Mouse (Mus musculus) liver, adult 2 months (tissue): Measurements from ENCODE around the gene Lrch1. TPM values are rescaled to one million over a fixed set of nuclear protein-coding genes. Genes with fewer than 3 reads are reported as not detected.

Experiments used
- DNase-seq: peaks from one replicate; pipeline ENCODE4 v3.0.0-alpha.2; 2011; ENCODE audit warnings: low read depth, low spot score; ENCODE audit errors: extremely low read depth
- H3K27ac ChIP-seq: fragments of 200-500 bp; replicated peaks from 2 replicates; pipeline ENCODE4 v1.5.1; 2012; ENCODE audit warnings: low read depth, mild to moderate bottlenecking, control low read depth, inconsistent platforms, low read length; ENCODE audit not compliant: insufficient read depth
- H3K27me3 ChIP-seq: fragments of 200-500 bp; 2 replicates; pipeline ENCODE4 v1.6.1; 2012; ENCODE audit warnings: mild to moderate bottlenecking, moderate library complexity, low read length, inconsistent platforms; ENCODE audit not compliant: control insufficient read depth, insufficient read depth
- H3K36me3 ChIP-seq: fragments of 200-500 bp; 2 replicates; pipeline ENCODE4 v1.6.1; 2012; ENCODE audit warnings: low read length, inconsistent platforms; ENCODE audit not compliant: control insufficient read depth, insufficient read depth
- H3K4me1 ChIP-seq: fragments of 200-500 bp; 2 replicates; pipeline ENCODE4 v1.6.1; 2011; ENCODE audit warnings: low read length; ENCODE audit not compliant: control insufficient read depth, insufficient read depth
- H3K4me3 ChIP-seq: fragments of 200-500 bp; 2 replicates; pipeline ENCODE4 v1.5.1; 2011; ENCODE audit warnings: low read depth, mild to moderate bottlenecking, control low read depth, low read length, moderate library complexity; ENCODE audit not compliant: insufficient read depth
- H3K79me2 ChIP-seq: fragments of 200-500 bp; 2 replicates; pipeline ENCODE4 v1.6.1; 2012; ENCODE audit warnings: inconsistent platforms, mild to moderate bottlenecking, low read length, moderate library complexity; ENCODE audit not compliant: control insufficient read depth, insufficient read depth
- H3K9ac ChIP-seq: fragments of 200-500 bp; 2 replicates; pipeline ENCODE4 v1.6.1; 2012; ENCODE audit warnings: low read depth, mild to moderate bottlenecking, control low read depth, inconsistent platforms, low read length
- CTCF ChIP-seq: fragments of 200-500 bp; IDR thresholded peaks from 2 replicates; pipeline ENCODE4 v1.5.1; 2011; ENCODE audit warnings: low read depth, low read length, control low read depth
- POLR2A ChIP-seq: fragments of 200-500 bp; IDR thresholded peaks from 2 replicates; pipeline ENCODE4 v1.6.1; 2011; ENCODE audit warnings: low read length, control low read depth; ENCODE audit not compliant: insufficient read depth; ENCODE audit errors: extremely low read depth
- WGBS: fragments of 180-500 bp; shearing (Covaris S2); methylation state at CpG from one replicate; pipeline ENCODE4 v1.1.7; 2018; 5-methylcytosine and 5-hydroxymethylcytosine counted together
- polyA plus RNA-seq: library from polyadenylated mRNA; depleted of rRNA; stranded (reverse); fragments of >200 nt; gene quantifications from 2 replicates; pipeline ENCODE4 v1.2.3, GENCODE M21; 2012
- total RNA-seq: library from RNA; depleted of rRNA; stranded (reverse); fragments of >200 nt; gene quantifications from 2 replicates; pipeline ENCODE4 v1.2.3, GENCODE M21; 2014

The Lrch1 gene
- total and polyA plus RNA-seq, 2 experiments = 2.7 to 6.5 TPM

- no peak for DNase-seq
- Histone ChIP-seq H3K4me3 (no peak overlapping the region), H3K36me3 (peaks cover 35% of the 10 kb centered on the region; the same call in 1 of the 2 replicates), H3K27me3 (no peaks in the 10 kb centered on the region), H3K4me1 (no peaks in the 10 kb centered on the region), H3K9ac (no peak overlapping the region), H3K79me2 (no peaks in the 10 kb centered on the region), H3K27ac (no peak overlapping the region)
- TF ChIP-seq CTCF (no peak), POLR2A (no peak)
- 91% methylated on average over 11 of the region's 11 CpGs for WGBS
These were observed 136.1 kb downstream of the Lrch1 start for GRCm38 (mm10) chr14:74811617-74812016.

- Histone ChIP-seq H3K9ac (no peak overlapping the region), H3K27me3 (no peaks in the 10 kb centered on the region), H3K36me3 (peaks cover 50% of the 10 kb centered on the region), H3K4me3 (no peak overlapping the region), H3K79me2 (no peaks in the 10 kb centered on the region), H3K4me1 (no peaks in the 10 kb centered on the region), H3K27ac (no peak overlapping the region)
- no peak for DNase-seq
- 74% methylated on average over 1 of the region's 1 CpGs for WGBS
- TF ChIP-seq CTCF (no peak), POLR2A (no peak)
These were observed 145.7 kb downstream of the Lrch1 start for GRCm38 (mm10) chr14:74801961-74802360.

- peaks cover 28% of the 10 kb centered on the region for H3K36me3 ChIP-seq
- DNase-seq = no peak
These were observed 149.4 kb downstream of the Lrch1 start for GRCm38 (mm10) chr14:74798063-74798890.

DNA sequence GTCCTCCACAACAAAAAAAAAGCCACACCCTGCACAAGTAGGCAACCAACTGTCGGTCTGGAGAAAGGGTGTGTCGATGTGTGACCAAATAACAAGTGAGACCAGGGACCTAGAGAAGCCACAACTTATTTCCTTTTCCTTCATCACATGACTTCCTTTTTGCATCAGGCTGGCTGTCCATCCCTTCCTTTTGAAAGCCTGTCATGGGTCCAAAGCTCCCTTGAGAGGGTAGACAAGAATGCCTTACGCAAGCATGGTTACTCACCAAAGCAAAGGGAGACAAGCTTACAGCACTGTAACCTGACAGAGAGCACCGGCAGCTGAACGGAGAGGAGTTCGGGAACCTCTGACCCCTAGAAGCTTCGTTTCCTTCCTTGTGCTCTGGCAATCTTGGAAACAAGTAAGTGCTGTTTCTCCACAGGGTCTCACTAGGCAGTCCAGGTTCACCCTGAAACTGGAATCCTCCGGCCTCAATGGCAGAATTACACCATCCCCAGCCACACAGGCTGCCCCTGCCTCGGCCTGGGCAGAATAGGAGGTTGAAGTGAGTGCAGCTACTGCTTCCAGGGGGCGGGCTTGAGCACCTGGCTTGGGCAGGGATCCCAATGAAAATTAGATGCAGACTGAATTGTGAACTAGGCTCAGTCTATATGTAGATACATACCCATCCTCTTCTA is 150.2 kb downstream of the Lrch1 start:
- peaks cover 30% of the 10 kb centered on the region for H3K36me3 ChIP-seq
- H3K79me2 ChIP-seq = no peaks in the 10 kb centered on the region
- H3K9ac ChIP-seq = no peak overlapping the region
- WGBS = 85% methylated on average over 10 of the region's 10 CpGs
- H3K27me3 ChIP-seq = no peaks in the 10 kb centered on the region
- DNase-seq = no peak
- no peak overlapping the region for H3K4me3 ChIP-seq
- TF ChIP-seq CTCF (no peak), POLR2A (no peak)
- H3K27ac ChIP-seq = no peak overlapping the region
- H3K4me1 ChIP-seq = no peaks in the 10 kb centered on the region; the same call in 1 of the 2 replicates

More at GRCm38 (mm10) chr14:74798063-74798890, 149.4 kb downstream of the Lrch1 start:
- H3K27ac ChIP-seq = no peak overlapping the region
- H3K79me2 ChIP-seq = no peaks in the 10 kb centered on the region
- no peaks in the 10 kb centered on the region for H3K4me1 ChIP-seq
- WGBS = 95% methylated on average over 16 of the region's 16 CpGs
- H3K27me3 ChIP-seq = no peaks in the 10 kb centered on the region
- no peak overlapping the region for H3K4me3 ChIP-seq
- TF ChIP-seq CTCF (no peak), POLR2A (no peak)
- no peak overlapping the region for H3K9ac ChIP-seq

GRCm38 (mm10) chr14:74794931-74795330 is 152.7 kb downstream of the Lrch1 start:
- Histone ChIP-seq H3K36me3 (peaks cover 21% of the 10 kb centered on the region; the same call in 1 of the 2 replicates), H3K4me3 (no peak overlapping the region), H3K9ac (no peak overlapping the region), H3K4me1 (no peaks in the 10 kb centered on the region; the same call in 1 of the 2 replicates), H3K79me2 (no peaks in the 10 kb centered on the region), H3K27ac (no peak overlapping the region; the same call in 1 of the 2 replicates), H3K27me3 (no peaks in the 10 kb centered on the region)
- WGBS = 40% methylated on average over 12 of the region's 12 CpGs
- peak; percentile 36 for DNase-seq
- TF ChIP-seq CTCF = no peak
- no peak for TF ChIP-seq POLR2A
